Mouse (Mus musculus) mesoderm, embryonic 11.5 days (tissue): ENCODE results near the gene Brinp2.
A peak's percentile ranks its signal among the peaks of the same experiment; 100 is the strongest.

Source experiments
- DNase-seq: peaks from one replicate; pipeline ENCODE4 v3.0.0-alpha.2; 2012; ENCODE audit warnings: low read depth, low spot score

The Brinp2 gene

GRCm38 (mm10) chr1:158356051-158356461, at the start of gene Brinp2:
Brinp2 (minus strand) TSS chr1:158356326.
- peak; percentile 86 for DNase-seq

DNA sequence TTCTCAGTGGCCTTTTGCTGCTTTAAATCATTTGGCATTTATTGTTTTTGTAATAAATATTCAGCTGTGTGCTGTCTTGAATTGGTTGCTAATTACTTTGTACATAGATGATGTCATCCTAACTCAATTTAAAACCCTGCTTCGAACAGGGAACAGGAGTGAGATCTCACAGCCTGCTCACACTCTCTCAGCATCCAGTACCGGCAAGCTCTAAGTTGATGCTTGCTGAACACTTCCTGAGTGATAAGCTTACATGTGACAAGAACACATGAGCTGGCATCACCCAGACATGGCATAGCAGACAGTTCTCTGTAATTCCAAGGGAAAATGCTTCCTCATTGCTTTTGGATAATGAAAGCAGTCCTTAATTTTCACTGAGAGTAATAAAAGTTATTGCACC, 44.8 kb upstream of the Brinp2 start:
- DNase-seq: no peak

DNA sequence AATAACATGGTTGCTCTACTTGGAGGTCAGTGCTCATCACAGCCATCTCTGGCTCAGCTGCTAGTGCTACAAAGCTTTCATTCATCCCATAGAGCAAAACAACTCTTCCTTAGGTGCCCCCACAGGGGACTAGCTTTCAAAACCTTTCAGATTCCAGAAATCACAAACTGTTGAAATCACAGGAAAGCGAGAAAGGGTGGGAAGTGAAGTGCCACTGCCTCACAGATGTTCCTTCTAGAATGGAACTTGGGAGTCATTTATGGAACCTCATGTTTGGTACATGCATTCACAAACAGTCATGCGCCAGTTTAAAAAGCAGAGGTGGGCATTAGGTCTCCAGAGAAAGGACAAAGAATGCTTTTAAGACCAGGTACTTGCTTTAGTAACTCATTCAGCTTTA, 40.9 kb upstream of the Brinp2 start:
- no peak for DNase-seq

DNA sequence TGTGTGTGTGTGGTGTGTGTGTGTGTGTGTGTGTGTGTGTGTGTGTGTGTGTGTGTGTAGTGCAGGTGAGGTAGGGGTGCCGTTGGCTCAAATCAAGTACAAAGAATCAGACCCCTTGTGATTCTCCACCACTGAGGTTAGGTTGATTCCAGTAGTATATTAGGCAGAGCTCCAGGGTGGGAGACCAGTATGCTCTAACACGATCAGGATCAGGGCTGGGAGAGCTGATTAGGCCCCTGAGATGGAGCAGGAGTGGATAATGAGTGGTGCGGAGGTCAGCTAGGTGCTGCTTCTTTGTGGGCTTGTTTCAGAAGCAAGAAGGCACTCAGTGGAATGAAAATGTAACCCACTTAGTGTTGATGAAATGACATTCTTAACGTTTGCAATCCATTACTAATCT, 34.6 kb upstream of the Brinp2 start:
- DNase-seq: no peak

- DNase-seq: no peak
Measured at GRCm38 (mm10) chr1:158388995-158389394, 32.9 kb upstream of the Brinp2 start.

DNA sequence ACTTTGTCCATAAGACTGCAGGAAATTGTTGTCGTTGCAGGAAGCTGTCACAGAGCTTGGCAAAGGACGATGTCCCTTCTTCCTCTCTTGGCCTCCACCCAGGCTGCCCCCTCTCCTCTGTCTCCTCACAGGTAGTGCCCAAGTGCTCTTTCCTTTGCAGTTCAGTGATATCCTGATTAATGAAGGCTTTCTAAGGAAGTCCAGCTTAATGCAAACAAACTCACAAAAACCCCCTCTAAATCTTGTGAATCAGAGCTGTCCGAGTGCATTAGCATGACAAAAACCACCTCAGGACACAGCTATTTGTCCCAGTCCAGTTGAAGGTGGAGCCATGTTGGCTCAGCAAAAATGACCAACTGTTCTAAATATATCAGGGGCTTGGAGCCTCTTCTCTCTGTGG, 30.7 kb upstream of the Brinp2 start:
- peak; percentile 19 for DNase-seq

DNA sequence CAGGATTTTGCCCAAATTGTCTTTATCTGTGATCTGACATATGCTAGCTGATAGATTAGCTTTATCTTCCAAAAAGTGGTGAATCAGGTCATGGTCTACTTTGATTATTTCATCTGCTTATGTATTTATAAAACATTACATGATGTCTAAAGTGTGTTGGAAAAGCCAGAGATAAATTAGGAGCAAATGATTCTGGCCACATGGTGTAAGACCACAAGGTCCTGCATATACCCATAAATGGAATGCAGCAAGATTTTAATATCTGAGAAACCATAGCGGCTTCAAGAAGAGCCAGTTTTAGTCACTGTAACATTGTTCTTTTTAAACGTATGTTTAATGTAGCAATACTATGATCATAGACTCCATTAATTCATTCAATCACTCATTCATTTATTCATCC, 29.2 kb upstream of the Brinp2 start:
- no peak for DNase-seq

DNA sequence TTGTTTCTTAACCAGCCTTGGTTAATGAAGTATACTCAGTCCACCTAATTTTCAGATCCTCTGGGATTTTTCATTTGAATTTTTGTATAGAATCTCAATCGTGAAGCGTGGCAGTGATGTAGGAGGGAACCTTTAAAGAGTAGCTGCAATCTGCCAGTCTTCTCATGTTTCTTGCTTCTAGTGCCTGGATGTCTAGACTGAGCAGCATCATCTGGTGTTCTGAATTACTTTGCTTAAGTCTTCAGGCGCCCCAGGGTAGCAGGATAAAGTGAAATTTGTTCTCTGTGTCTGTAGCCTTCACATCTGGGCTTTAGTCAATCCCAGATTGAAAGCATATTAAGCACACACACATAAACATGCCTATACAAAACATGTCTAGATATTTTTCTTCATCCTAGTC, 27.1 kb upstream of the Brinp2 start:
- no peak for DNase-seq

DNA sequence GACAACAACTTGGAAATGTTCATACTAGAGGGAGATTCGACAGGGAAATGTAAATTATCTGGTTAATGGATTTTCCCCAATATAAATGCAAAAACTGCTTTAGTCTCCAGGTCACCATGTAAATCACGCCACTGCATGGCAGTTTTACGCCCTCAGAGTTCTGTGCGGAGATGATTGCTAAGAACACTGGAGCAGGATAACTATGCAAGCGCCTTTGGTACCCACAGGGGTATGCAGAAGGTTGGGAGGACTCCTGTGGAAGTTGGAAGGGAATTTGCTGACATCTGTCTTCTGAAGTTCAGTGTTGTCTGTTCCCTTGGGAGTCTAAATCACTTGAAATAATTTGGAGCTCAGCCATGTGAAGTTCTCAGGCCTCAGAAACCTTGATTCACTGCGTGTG, 26.2 kb upstream of the Brinp2 start:
- DNase-seq: peak; percentile 56

DNA sequence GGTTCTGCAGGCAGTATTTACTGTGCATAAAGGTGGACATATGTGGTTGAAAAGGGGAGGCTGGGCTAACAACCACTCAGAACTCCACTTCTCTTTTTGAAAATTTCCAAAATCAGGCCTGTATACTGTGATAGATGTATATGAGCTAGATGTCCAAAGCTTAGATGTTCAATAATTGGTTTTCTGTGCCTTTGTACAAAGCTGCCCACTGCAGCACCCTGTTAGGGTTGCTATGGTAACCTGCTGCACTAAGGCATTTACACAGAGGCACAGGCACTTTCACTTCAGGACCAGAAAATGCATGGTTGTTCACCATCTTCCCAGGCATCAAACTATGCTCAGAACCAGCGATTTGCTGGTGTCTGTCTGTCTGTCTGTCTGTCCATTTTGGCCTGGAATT, 8.3 kb upstream of the Brinp2 start:
- DNase-seq: peak; percentile 52

GRCm38 (mm10) chr1:158362292-158363101, 6.4 kb upstream of the Brinp2 start:
- peak; percentile 35 for DNase-seq

DNA sequence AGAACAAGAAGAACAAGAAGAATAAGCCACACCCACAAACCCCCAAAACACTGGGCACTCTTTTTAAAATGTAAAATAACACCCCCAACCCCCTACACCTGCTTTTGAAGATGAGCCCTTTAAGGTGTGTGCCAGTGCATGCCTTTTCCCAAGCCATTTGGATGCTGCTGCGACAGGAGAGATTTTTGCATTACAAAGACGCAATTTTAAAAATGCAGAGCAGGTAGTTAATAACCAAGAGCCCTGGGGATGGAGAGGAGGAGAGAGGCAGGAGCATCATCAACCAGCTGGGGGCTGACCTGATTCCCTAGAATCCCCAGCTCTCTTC, 5.8 kb upstream of the Brinp2 start, which contains the start of gene Astn1:
Gene Astn1 (plus strand): TSS at position 310 of the 328 bp plus-strand sequence.
- DNase-seq: no peak

GRCm38 (mm10) chr1:158355177-158356050, 712 bp downstream of the Brinp2 start:
- peak; percentile 20 for DNase-seq

- no peak for DNase-seq
Measured at GRCm38 (mm10) chr1:158353656-158354371, 2.3 kb downstream of the Brinp2 start.

DNA sequence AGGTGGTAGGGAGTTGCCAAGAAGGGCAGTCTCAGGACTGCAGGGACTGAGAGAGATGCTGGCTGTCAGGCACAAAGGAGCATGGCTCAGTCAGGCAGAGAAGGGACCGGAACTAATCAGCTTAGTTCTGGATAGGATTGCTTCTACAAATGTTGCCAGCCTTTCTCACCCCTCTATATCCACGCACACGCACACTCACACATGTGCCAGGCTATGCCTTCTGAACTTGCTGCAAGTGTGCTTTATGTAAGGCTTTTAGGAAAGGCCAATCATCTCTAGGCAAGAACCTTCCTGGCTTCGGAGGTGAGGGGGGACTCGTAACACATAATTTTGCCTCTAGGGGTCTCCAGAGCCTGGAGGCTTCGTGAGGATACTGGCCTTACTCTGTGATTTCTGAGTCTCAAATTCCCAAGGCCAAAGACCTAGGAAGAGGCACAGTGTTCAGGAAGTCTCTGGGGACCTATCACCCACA, 12.8 kb downstream of the Brinp2 start:
- peak; percentile 37 for DNase-seq

DNA sequence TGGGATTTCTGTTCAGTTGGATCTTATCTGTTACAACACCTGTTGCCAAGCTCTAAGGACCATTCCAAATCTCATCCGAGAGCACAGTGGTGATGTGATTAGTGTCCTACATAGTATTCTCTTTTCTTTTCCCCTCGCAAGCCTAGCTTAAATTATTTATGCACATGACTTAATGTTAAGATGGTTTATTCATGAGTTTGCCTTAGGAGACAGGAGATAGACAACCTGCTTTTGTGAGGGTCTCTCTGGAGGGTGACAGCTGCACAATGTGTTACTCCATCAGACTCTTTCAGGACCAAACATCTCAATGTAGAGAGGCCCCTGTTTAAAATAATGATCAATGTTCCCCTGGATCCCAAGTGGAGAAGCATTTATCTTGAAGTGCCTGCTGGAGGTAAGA, 27.3 kb downstream of the Brinp2 start:
- no peak for DNase-seq

- no peak for DNase-seq
Measured at GRCm38 (mm10) chr1:158328126-158328525, 28.0 kb downstream of the Brinp2 start.

DNA sequence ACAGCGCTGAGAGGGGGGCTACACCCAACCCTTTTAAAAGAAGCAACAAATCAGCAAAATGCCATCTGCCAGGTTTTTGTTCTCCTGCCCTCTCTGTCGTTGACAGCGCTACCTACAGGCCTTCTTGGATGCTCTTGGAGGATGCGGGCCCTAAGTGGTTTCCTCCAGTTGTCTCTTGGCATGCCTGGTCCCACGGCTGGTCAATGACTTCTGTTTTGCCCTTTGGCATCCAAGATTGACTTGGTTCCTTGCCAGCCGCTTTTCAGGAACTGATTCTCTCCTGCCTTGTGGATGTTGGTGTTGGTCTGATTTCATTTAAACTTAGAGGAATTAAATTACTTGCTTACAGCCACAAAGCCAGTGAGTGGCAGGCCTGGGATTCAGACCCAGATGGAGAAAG, 32.8 kb downstream of the Brinp2 start:
- DNase-seq: no peak

GRCm38 (mm10) chr1:158310426-158311156, 45.5 kb downstream of the Brinp2 start:
- no peak for DNase-seq

DNA sequence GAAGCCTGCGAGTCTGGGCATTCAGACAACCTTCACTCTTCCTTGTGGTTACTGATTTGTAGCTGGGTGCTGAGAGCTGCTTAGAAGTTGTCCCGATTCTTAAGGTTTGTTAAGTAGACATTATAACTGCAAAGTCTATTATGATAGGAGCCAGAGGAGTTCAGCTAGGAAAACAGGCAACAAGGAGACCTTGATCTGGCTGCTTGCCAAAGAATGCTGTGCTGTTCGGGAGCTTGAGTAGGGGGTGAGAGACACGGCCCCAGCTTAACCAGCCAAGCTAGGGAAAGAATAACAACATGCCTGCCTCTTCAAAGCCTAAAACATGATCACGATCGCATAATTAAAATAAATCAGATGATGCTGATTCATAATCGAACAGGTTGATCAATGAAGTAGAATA, 59.1 kb downstream of the Brinp2 start:
- DNase-seq: peak; percentile 32

GRCm38 (mm10) chr1:158296287-158296931, 59.7 kb downstream of the Brinp2 start:
- DNase-seq: no peak
